Mouse (Mus musculus): Measurements from ENCODE around the gene Xrcc5.

GRCm38 (mm10) chr1:72313399-72314039, 6.3 kb downstream of the Xrcc5 start:
- TF ChIP-seq CTCF (IDR thresholded peaks at IDR 0.05; ENCODE audit: borderline replicate concordance, insufficient read depth, low read length) (no peak), POLR2A (IDR thresholded peaks at IDR 0.05; ENCODE audit: low read depth, low read length) (no peak)
